Mouse (Mus musculus): Measurements from ENCODE around the gene Morn1.

Morn1 gene

GRCm38 (mm10) chr4:155189711-155190139, 103.3 kb downstream of the Morn1 start:
- DNase-seq (ENCODE audit: low read depth) = no peak

GRCm38 (mm10) chr4:155190275-155190674, 103.9 kb downstream of the Morn1 start:
- DNase-seq (ENCODE audit: low read depth) = no peak

All from induced T-regulatory cell, adult 2 months (primary cell).